Mouse (Mus musculus): ENCODE results near the gene Scfd2. TPM values are rescaled to one million over a fixed set of nuclear protein-coding genes. Genes with fewer than 3 reads are reported as not detected.
A peak's percentile ranks its signal among the peaks of the same experiment; 100 is the strongest.

Scfd2 gene
- polyA plus RNA-seq, 1 experiment from 2014 or later: 17.1 TPM

DNA sequence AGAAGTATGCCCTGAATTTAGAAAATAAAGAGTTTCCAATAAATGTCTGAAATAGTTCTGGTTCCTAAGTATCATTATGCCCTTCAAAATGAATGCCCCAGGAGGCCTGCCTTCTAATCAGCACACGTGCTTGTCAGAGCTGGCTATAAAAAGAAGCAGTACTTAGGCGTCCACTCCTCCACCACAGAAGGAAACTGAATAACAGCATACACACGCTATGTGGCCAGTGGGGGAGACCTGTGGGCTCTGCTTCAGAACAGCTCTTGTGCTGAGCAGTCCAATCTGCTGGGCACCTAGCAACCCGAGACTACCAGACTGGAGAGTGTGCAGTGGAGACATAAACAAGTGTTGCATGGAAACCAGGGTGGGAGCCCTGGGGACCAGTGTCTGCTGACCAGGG lies 231.4 kb downstream of the Scfd2 start:
- WGBS: 13% methylated on average over 4 of the region's 4 CpGs
- no peak for ATAC-seq (ENCODE audit: low FRiP score, low read depth)
- Histone ChIP-seq H3K9me3 (no peaks in the 10 kb centered on the region), H3K4me2 (replicated peaks) (no peak overlapping the region), H3K4me1 (peaks cover 35% of the 10 kb centered on the region), H3K9ac (no peak overlapping the region; the same call in 1 of the 2 replicates), H3K27ac (peak overlapping the region; percentile 3; the same call in 1 of the 2 replicates), H3K4me3 (no peak overlapping the region), H3K27me3 (0 out of 2 replicates have a peak, but pooled peaks cover 2% of the 10 kb centered on the region), H3K36me3 (no peaks in the 10 kb centered on the region)

DNA sequence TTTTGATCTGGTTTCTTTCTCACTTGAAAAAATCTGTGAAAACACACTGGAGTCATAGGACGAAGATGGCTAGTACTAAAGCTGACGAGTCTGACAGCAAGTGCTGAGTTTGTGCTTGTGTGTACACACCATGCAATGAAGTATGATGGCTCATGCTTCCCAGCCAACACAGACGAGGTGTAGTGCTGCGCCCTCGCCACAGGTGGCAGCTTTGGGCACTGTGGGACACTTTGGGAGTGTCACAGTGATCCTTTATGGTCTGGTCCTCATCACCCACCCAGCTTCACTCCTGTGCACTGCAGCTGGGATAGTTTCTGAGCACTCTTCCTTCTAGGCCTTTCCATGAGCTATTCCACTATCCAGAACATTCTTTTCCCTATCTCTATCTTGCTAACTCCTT lies 234.4 kb downstream of the Scfd2 start:
- Histone ChIP-seq H3K9me3 (no peaks in the 10 kb centered on the region), H3K27ac (no peak overlapping the region), H3K36me3 (no peaks in the 10 kb centered on the region), H3K4me2 (replicated peaks) (no peak overlapping the region), H3K9ac (no peak overlapping the region), H3K4me1 (peaks cover 40% of the 10 kb centered on the region), H3K27me3 (no peaks in the 10 kb centered on the region), H3K4me3 (no peak overlapping the region)
- no peak for ATAC-seq (ENCODE audit: low FRiP score, low read depth)
- WGBS: 87% methylated on average over 5 of the region's 5 CpGs

DNA sequence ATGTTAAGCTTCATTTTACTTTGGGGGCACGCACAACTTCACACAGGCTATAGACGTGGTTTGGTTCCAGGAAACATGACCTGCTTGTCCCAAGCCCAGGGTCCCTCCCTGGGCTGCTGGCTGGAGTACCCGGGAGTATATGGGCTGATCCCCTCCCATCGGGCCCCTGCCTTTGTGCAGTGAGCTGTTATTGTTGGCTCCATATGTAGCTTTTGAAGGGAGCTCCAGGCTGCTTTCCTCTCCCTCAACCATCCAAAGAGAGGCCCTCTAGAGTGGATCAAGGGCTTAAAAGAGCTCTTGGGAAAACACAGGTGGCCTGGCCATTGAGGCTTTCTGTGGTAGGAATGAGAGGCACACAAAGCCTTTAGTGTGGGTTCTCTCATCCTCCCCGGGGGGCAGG lies 235.5 kb downstream of the Scfd2 start:
- Histone ChIP-seq H3K9me3 (no peaks in the 10 kb centered on the region), H3K9ac (no peak overlapping the region), H3K27me3 (no peaks in the 10 kb centered on the region), H3K4me1 (peaks cover 44% of the 10 kb centered on the region), H3K36me3 (no peaks in the 10 kb centered on the region), H3K27ac (no peak overlapping the region), H3K4me2 (replicated peaks) (no peak overlapping the region), H3K4me3 (no peak overlapping the region)
- 0 out of 2 replicates have a peak, but pooled peaks have one; percentile 35 for ATAC-seq (ENCODE audit: low FRiP score, low read depth)
- WGBS: 58% methylated on average over 5 of the region's 5 CpGs

- H3K4me3 ChIP-seq: no peak overlapping the region
- no peak overlapping the region for H3K9ac ChIP-seq
- peaks cover 43% of the 10 kb centered on the region for H3K4me1 ChIP-seq
- no peak overlapping the region for H3K4me2 ChIP-seq (replicated peaks)
- no peak overlapping the region for H3K27ac ChIP-seq
- 71% methylated on average over 5 of the region's 5 CpGs for WGBS
- no peaks in the 10 kb centered on the region for H3K27me3 ChIP-seq
- no peaks in the 10 kb centered on the region for H3K36me3 ChIP-seq
- no peaks in the 10 kb centered on the region for H3K9me3 ChIP-seq
- ATAC-seq (ENCODE audit: low FRiP score, low read depth): no peak
These were observed 238.0 kb downstream of the Scfd2 start for GRCm38 (mm10) chr5:74293513-74293912.

GRCm38 (mm10) chr5:74292050-74292449 lies 239.5 kb downstream of the Scfd2 start:
- no peaks in the 10 kb centered on the region for H3K36me3 ChIP-seq
- H3K27me3 ChIP-seq: no peaks in the 10 kb centered on the region
- H3K27ac ChIP-seq: no peak overlapping the region
- no peak for ATAC-seq (ENCODE audit: low FRiP score, low read depth)
- no peak overlapping the region for H3K9ac ChIP-seq
- no peaks in the 10 kb centered on the region for H3K9me3 ChIP-seq
- WGBS: 75% methylated on average over 2 of the region's 2 CpGs
- no peak overlapping the region for H3K4me3 ChIP-seq
- H3K4me1 ChIP-seq: peaks cover 55% of the 10 kb centered on the region
- no peak overlapping the region for H3K4me2 ChIP-seq (replicated peaks)

DNA sequence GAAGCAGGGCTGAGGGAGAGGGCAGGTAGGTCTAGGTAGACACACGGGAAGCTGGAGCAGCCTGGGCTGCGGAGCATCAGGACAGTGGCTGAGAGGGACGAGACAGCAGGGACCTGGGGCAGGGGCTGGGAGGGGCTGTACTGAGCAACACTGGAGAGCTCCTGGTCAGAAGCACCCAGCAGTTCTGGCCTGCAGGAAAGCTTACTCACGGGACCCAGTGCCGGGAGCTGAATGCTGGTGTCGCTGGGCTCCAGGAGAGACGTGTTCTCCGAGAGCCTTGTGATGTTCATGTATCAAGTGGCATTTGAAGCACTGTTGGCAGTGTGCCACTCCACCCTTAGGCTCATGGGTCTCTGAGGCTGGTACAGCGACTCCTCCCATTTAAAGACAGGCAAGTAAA lies 240.0 kb downstream of the Scfd2 start:
- H3K9ac ChIP-seq: no peak overlapping the region
- peaks cover 59% of the 10 kb centered on the region for H3K4me1 ChIP-seq
- no peak overlapping the region for H3K4me3 ChIP-seq
- no peaks in the 10 kb centered on the region for H3K36me3 ChIP-seq
- H3K9me3 ChIP-seq: no peaks in the 10 kb centered on the region
- 74% methylated on average over 9 of the region's 9 CpGs for WGBS
- no peak for ATAC-seq (ENCODE audit: low FRiP score, low read depth)
- no peak overlapping the region for H3K4me2 ChIP-seq (replicated peaks)
- H3K27ac ChIP-seq: no peak overlapping the region
- H3K27me3 ChIP-seq: no peaks in the 10 kb centered on the region

DNA sequence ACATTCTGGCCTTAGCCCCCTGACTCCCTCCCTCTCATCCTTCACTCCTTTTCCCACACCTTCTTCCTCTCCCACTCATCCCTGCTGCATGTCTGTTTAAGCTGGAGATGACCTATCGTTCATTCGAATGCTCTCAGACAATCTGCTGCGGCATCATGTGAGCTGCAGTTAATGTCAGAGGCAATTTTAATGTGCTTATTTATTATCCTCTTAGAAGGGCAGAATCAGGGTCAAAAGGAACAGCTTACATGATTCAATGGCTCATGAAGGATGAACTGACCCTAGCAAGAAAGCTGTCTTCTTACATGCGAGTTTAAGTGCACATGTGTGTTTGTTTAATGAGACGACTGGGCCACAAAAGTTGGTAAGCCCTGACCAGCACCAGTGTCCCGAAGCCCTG lies 241.6 kb downstream of the Scfd2 start:
- ATAC-seq (ENCODE audit: low FRiP score, low read depth): no peak
- H3K4me1 ChIP-seq: peaks cover 66% of the 10 kb centered on the region
- no peaks in the 10 kb centered on the region for H3K27me3 ChIP-seq
- H3K9me3 ChIP-seq: no peaks in the 10 kb centered on the region
- no peak overlapping the region for H3K27ac ChIP-seq
- no peak overlapping the region for H3K9ac ChIP-seq
- no peak overlapping the region for H3K4me2 ChIP-seq (replicated peaks)
- WGBS: 59% methylated on average over 6 of the region's 6 CpGs
- no peaks in the 10 kb centered on the region for H3K36me3 ChIP-seq
- no peak overlapping the region for H3K4me3 ChIP-seq

- no peaks in the 10 kb centered on the region for H3K27me3 ChIP-seq
- 74% methylated on average over 2 of the region's 2 CpGs for WGBS
- H3K4me1 ChIP-seq: peaks cover 61% of the 10 kb centered on the region
- no peaks in the 10 kb centered on the region for H3K36me3 ChIP-seq
- H3K4me2 ChIP-seq (replicated peaks): no peak overlapping the region
- H3K27ac ChIP-seq: no peak overlapping the region
- H3K9ac ChIP-seq: no peak overlapping the region
- ATAC-seq (ENCODE audit: low FRiP score, low read depth): no peak
- H3K4me3 ChIP-seq: no peak overlapping the region
- H3K9me3 ChIP-seq: no peaks in the 10 kb centered on the region
These were observed 243.4 kb downstream of the Scfd2 start for GRCm38 (mm10) chr5:74288206-74288605.

GRCm38 (mm10) chr5:74286301-74286700 lies 245.3 kb downstream of the Scfd2 start:
- no peak overlapping the region for H3K4me2 ChIP-seq (replicated peaks)
- WGBS: 56% methylated on average over 4 of the region's 4 CpGs
- H3K27me3 ChIP-seq: no peaks in the 10 kb centered on the region
- no peaks in the 10 kb centered on the region for H3K36me3 ChIP-seq
- H3K4me3 ChIP-seq: no peak overlapping the region
- H3K9me3 ChIP-seq: no peaks in the 10 kb centered on the region
- no peak for ATAC-seq (ENCODE audit: low FRiP score, low read depth)
- peaks cover 59% of the 10 kb centered on the region for H3K4me1 ChIP-seq
- no peak overlapping the region for H3K27ac ChIP-seq
- no peak overlapping the region for H3K9ac ChIP-seq

- Histone ChIP-seq H3K9me3 (no peaks in the 10 kb centered on the region), H3K4me3 (no peak overlapping the region), H3K4me2 (replicated peaks) (no peak overlapping the region), H3K27ac (no peak overlapping the region), H3K27me3 (no peaks in the 10 kb centered on the region), H3K36me3 (no peaks in the 10 kb centered on the region), H3K4me1 (peaks cover 59% of the 10 kb centered on the region), H3K9ac (no peak overlapping the region)
- ATAC-seq (ENCODE audit: low FRiP score, low read depth): no peak
- 17% methylated on average over 7 of the region's 7 CpGs for WGBS
These were observed 245.8 kb downstream of the Scfd2 start for GRCm38 (mm10) chr5:74285764-74286163.

- no peaks in the 10 kb centered on the region for H3K27me3 ChIP-seq
- 52% methylated on average over 2 of the region's 2 CpGs for WGBS
- ATAC-seq (ENCODE audit: low FRiP score, low read depth): no peak
- no peak overlapping the region for H3K4me3 ChIP-seq
- no peak overlapping the region for H3K4me2 ChIP-seq (replicated peaks)
- no peak overlapping the region for H3K9ac ChIP-seq
- peak overlapping the region; percentile 39; the same call in 1 of the 2 replicates for H3K27ac ChIP-seq
- peaks cover 58% of the 10 kb centered on the region for H3K4me1 ChIP-seq
- H3K9me3 ChIP-seq: no peaks in the 10 kb centered on the region
- H3K36me3 ChIP-seq: no peaks in the 10 kb centered on the region
These were observed 246.3 kb downstream of the Scfd2 start for GRCm38 (mm10) chr5:74285289-74285688.

- Histone ChIP-seq H3K4me3 (no peak overlapping the region), H3K4me2 (replicated peaks) (no peak overlapping the region), H3K9me3 (no peaks in the 10 kb centered on the region), H3K27ac (no peak overlapping the region), H3K27me3 (no peaks in the 10 kb centered on the region), H3K9ac (no peak overlapping the region), H3K36me3 (no peaks in the 10 kb centered on the region), H3K4me1 (peaks cover 44% of the 10 kb centered on the region)
- ATAC-seq (ENCODE audit: low FRiP score, low read depth): peak; percentile 57; the same call in 1 of the 2 replicates
- 38% methylated on average over 8 of the region's 8 CpGs for WGBS
These were observed 248.0 kb downstream of the Scfd2 start for GRCm38 (mm10) chr5:74283545-74283944.

DNA sequence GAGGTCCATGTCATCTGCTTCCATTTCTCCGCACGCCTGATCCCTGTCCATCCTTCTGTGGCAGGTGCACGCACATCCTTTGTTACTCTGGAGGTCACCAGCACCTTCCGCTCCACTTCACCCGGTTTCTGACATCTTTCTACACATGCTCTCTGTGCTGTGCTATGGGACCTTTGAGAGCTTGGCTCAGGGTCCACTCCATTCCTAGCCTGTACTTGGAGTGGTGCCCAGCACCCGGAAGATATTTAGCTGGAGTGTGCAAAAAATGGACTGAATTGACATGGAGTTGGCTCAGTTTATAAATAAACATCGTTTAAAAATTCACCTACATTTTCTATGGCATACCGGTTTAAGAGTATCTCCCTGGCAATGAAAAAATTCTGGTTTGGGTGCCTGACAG lies 250.1 kb downstream of the Scfd2 start:
- Histone ChIP-seq H3K4me3 (no peak overlapping the region), H3K27me3 (no peaks in the 10 kb centered on the region), H3K9ac (no peak overlapping the region), H3K4me1 (peaks cover 38% of the 10 kb centered on the region), H3K9me3 (no peaks in the 10 kb centered on the region), H3K4me2 (replicated peaks) (no peak overlapping the region), H3K27ac (no peak overlapping the region), H3K36me3 (no peaks in the 10 kb centered on the region)
- WGBS: 85% methylated on average over 8 of the region's 8 CpGs
- no peak for ATAC-seq (ENCODE audit: low FRiP score, low read depth)

Data from limb, embryonic 13.5 days (tissue).